Mouse (Mus musculus) bone marrow macrophage, adult 2 months (primary cell): ENCODE results near the gene Tmem86a. TPM values are rescaled to one million over a fixed set of nuclear protein-coding genes. Genes with fewer than 3 reads are reported as not detected.

ENCODE experiments used
- H3K27ac ChIP-seq: 2 replicates; pipeline ENCODE4 v1.5.1; 2012; ENCODE audit warnings: low read depth, low read length; ENCODE audit not compliant: insufficient read depth
- H3K4me1 ChIP-seq: 2 replicates; pipeline ENCODE4 v1.6.1; 2012; ENCODE audit warnings: low read length; ENCODE audit not compliant: control insufficient read depth, insufficient read depth
- H3K4me3 ChIP-seq: 2 replicates; pipeline ENCODE4 v1.5.1; 2012; ENCODE audit warnings: mild to moderate bottlenecking, low read length, moderate library complexity; ENCODE audit not compliant: insufficient read depth
- CTCF ChIP-seq: IDR thresholded peaks from 2 replicates; pipeline ENCODE4 v1.5.1; 2012; ENCODE audit warnings: low read depth, mild to moderate bottlenecking, low read length, moderate library complexity
- POLR2A ChIP-seq: IDR thresholded peaks from 2 replicates; pipeline ENCODE4 v1.6.1; 2012; ENCODE audit warnings: mild to moderate bottlenecking, low read depth, low read length, borderline replicate concordance
- polyA plus RNA-seq: library from polyadenylated mRNA; stranded (reverse); fragments of >200 nt; gene quantifications from 2 replicates; pipeline ENCODE4 v1.2.4, GENCODE M21; 2012; ENCODE audit not compliant: missing spikeins, insufficient read depth, insufficient read length

The Tmem86a gene
- polyA plus RNA-seq, 1 experiment: 100 TPM

DNA sequence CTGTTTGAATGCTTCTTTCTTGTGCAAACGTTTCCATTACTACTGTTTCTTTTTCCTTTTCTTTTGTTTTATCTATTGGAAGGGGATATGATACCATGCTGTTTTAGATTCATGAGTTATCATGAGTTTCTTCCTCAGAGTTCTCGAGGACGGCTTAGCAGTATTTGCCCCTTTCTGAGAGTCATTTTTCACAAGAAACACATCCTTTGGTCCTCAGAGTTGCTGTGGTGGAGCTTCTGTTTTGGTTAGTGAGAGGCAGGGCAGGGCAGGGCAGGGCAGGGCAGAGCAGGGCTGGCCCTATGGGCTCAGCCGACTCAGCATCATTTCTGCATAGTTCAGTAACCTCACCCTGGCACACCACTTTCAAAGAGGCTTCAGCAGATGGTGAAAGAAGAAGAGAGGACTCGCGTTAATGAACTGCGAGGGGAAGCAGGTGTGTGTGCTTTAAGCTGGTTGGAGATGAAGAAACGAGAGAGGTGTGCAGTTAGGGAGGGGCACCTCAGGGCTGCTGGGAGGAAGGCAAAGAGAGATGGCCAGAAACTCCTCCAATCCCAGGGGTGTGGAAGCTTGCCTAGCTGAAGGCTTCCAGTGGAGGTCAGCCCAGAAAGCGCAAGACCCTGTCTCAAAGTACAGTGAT is 37.2 kb upstream of the Tmem86a start:
- H3K4me1 ChIP-seq: peaks cover 27% of the 10 kb centered on the region
- no peak for TF ChIP-seq POLR2A
- no peak for TF ChIP-seq CTCF
- no peak overlapping the region for H3K27ac ChIP-seq
- no peak overlapping the region for H3K4me3 ChIP-seq

DNA sequence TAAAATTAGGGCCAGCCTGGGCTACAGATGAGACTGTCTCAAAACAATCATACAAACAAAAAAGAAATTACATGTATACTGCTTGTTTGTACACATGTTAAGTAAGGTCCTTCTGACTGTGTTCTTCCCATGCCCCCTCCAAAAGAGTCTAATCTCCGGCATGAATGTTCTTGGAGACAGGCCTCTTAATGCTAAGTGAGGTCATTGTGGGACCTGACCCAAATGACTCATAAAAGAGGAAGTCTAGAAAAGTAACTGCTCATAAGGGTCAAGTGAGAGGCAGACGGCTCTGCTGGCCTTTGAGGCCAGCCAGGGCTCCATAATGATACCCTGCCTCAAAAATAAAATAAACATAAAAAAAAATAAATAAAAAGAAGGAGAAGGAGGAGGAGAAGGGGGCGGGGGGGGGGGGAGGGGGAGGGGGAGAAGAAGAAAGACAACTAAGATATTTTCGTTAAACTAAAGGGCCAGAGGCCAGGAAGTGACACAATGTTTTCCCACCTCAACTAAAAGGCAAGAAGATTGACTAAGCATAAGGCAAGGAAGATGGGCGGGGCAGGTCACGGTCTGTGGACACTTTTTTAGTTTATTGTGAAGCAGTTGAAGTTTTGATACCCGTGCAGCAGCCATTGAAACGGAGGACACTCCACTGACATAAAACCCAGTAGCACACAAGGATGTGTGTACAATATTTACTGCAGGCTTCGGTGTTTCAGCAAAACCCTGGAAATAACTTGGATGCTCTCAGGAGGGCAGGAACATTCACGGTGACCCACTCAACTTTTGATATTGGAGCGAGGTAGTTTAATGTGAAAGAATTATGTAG is 35.6 kb upstream of the Tmem86a start:
- Histone ChIP-seq H3K27ac (peak overlapping the region; percentile 44), H3K4me3 (peak overlapping the region; percentile 24), H3K4me1 (peaks cover 23% of the 10 kb centered on the region)
- TF ChIP-seq CTCF (no peak), POLR2A (no peak)

DNA sequence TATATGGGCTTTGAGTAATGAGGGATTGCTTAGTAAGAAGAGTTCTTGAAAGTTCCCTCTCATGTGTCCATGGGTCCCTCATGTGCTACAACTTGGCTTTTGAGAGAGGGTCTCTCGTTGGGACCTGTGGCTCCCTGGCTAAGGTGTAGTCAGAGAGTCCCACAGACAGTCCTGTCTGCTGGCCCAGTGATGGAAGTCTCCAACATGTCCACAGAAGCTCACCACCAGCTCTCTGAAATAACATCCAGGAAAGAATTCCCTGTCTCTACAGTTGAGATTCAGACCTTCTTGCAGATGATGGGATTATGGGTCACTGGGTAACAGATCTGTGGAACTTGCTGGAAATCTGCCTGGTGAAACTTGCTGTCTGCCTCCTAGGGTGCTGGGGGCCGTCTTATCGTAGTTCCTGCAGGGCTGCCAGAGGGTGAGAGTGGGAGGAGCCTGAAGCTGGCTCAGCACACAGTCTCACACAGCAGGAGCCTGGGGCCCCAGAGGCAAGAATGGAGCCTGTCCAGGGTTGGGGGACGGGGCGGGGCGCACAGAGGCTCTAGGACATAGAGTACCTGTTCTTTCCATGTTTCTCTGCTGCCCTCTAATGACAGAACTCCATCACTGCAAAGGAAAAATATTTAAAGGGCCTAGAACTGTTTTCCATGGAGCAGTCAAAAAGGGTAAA is 34.9 kb upstream of the Tmem86a start:
- no peak for TF ChIP-seq POLR2A
- 0 out of 2 replicates have a peak, but pooled peaks have one; percentile 24 for TF ChIP-seq CTCF
- peak overlapping the region; percentile 44 for H3K27ac ChIP-seq
- H3K4me1 ChIP-seq: peaks cover 23% of the 10 kb centered on the region
- no peak overlapping the region for H3K4me3 ChIP-seq

DNA sequence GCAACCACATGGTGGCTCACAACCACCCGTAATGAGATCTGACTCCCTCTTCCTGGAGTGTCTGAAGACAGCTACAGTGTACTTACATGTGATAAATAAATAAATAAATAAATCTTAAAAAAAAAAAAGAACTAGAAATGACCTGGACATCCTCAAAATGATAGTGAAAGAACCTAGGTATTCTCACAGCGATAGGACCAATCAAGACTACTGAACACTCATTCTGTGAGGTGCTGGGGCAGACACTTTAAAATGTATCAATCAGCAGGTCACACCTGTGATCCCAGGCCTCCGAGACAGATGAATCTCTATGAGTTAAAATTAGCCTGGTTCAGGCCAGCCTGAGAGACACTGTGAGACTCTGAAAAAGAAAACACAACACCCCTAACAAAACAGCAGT is 33.8 kb upstream of the Tmem86a start:
- TF ChIP-seq POLR2A (no peak), CTCF (no peak)
- no peak overlapping the region for H3K4me3 ChIP-seq
- no peak overlapping the region for H3K27ac ChIP-seq
- H3K4me1 ChIP-seq: peaks cover 23% of the 10 kb centered on the region

DNA sequence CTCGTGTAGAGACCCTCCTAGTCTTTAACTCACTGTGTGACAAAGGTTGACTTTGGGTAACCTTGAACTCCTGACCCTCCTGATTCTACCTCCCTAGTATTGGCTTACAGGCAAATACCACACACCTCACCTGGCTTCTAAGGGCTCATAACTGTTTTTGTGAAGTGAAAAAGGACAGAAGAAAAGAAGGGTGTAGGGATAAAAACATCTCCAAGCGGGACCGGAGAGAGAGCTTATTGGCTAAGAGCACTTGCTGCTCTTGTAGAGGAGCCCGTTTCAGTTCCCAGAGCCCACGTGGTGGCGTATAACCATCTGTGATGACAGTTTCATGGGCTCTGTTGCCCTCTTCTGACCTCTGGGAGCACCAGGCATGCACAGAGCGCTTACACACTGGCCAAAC is 33.3 kb upstream of the Tmem86a start:
- H3K4me3 ChIP-seq: no peak overlapping the region
- no peak overlapping the region for H3K27ac ChIP-seq
- peaks cover 28% of the 10 kb centered on the region for H3K4me1 ChIP-seq
- TF ChIP-seq CTCF: no peak
- no peak for TF ChIP-seq POLR2A

DNA sequence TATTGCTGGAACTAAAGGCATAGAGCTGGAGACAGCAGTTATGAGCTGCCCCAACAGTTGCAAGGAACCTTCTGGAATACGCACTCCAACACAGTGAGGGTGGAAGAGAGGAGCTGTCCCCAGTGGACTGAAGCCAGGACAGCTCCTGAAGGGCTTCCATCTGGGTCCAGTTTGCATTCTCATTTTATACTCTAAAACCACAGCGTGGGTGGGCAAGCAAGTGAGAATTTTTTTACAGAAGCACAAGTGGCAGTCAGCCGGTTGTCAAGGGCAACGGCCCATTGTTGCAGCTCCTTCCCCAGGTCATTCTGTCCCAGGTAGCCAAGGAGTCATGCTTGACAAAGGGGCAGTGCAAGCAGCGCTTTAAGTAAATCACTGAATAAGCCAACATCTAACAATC is 30.8 kb upstream of the Tmem86a start:
- H3K4me1 ChIP-seq: peaks cover 17% of the 10 kb centered on the region
- no peak for TF ChIP-seq CTCF
- H3K4me3 ChIP-seq: no peak overlapping the region
- H3K27ac ChIP-seq: no peak overlapping the region

DNA sequence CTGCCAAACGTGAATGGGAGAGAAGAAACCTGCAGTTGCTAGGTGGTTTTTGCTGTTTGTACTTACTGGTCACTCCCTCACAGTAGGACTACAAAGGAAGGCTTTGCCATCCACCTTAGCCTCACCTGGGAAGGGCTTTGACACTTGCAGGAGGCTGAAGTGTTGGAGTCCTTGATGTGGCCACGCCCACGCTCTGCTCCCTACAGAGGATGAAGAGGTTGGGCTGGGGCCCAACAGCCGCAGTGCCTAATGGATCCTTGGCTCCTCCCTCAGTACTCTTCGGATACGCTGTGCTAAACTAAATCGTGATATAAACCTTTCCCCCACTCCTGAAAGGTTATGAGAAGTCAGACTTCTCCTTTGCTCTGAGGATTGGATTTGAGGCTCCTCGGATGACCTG is 29.4 kb upstream of the Tmem86a start:
- TF ChIP-seq POLR2A: no peak
- no peak for TF ChIP-seq CTCF
- no peak overlapping the region for H3K4me3 ChIP-seq
- no peak overlapping the region for H3K27ac ChIP-seq
- H3K4me1 ChIP-seq: peaks cover 10% of the 10 kb centered on the region

DNA sequence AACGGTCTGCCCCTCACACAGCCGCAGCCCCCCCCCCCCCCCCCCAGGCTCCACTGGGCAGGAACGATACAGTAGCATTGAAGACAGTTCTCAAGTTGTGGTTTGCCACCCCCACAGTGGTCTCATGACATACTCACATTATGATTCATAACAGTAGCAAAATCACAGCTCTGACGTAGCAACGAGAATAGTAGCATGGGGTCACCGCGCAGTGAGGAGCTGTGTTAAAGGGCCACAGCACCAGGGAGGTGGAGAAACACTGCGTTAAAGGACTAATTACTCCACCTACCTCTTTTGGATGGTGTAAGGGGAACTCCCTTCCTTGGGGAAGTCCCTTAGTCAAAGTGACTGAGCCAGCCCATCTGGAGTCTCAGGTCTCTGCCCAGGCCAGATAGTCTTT is 27.9 kb upstream of the Tmem86a start:
- TF ChIP-seq POLR2A (no peak), CTCF (no peak)
- Histone ChIP-seq H3K4me3 (peak overlapping the region; percentile 34), H3K4me1 (peaks cover 10% of the 10 kb centered on the region), H3K27ac (peak overlapping the region; percentile 78)

DNA sequence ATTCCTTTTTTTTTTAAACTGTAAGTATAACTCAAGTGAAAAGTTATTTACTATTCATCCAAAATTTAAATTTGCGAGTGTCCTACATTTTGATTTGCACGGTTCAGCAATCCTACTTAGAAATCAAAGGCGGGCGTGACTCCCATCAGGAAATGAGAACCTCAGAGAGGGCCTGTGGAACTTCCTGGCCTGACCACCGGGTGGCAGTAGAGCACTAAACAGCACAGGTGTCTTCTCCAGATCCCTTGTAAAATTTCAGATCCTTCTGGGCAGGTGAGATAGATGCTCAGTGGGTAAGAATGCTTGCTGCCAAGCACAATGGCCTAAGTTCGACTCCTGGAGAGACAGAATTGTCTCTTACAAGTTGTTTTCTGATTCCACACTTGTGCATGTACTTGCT is 26.9 kb upstream of the Tmem86a start:
- Histone ChIP-seq H3K27ac (no peak overlapping the region), H3K4me3 (no peak overlapping the region), H3K4me1 (peaks cover 10% of the 10 kb centered on the region)
- TF ChIP-seq POLR2A (no peak), CTCF (peak; percentile 95)

DNA sequence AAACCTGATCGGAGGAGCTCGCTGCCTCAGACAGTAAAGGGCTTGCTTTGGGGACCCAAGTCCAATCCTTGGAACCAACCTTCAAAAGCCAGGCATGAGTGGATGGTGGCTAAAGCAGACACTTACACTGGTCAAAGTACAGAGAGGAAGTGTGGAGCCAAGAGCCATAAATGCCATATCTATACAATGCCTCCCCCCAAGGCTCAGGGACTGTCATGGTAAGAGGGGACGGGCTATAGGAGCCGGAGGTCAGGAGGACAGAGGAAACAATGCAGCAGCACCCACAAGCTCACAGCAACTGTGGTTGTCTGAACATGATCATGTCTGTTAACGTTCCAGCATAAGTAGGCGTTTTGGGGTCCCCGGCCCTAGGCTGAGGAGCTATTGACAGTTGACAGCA is 25.9 kb upstream of the Tmem86a start:
- Histone ChIP-seq H3K4me3 (no peak overlapping the region), H3K27ac (no peak overlapping the region), H3K4me1 (peaks cover 10% of the 10 kb centered on the region)
- TF ChIP-seq CTCF (no peak), POLR2A (no peak)
